Mouse (Mus musculus): ENCODE results near the gene Dusp19.

The Dusp19 gene

GRCm38 (mm10) chr2:80638364-80639241 is 21.8 kb downstream of the Dusp19 start:
- peak; percentile 87 for DNase-seq (ENCODE audit: low read depth, low spot score)

DNA sequence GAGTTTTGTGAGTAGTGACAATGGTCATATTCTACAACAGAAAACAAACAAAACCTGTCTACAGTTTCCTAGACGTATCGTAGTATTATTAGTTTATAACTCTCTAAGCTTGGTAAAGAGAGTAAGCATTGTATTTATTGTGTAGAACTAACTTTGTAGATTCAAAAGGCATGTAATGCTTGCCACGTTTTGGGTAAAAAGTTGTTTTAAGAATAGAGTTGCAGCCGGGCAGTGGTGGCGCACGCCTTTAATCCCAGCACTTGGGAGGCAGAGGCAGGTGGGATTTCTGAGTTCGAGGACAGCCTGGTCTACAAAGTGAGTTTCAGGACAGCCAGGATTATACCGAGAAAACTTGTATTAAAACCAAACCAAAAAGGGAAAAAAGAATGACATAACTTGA is 22.6 kb downstream of the Dusp19 start:
- DNase-seq (ENCODE audit: low read depth, low spot score) = no peak

- DNase-seq (ENCODE audit: low read depth, low spot score) = no peak
These were observed 23.0 kb downstream of the Dusp19 start for GRCm38 (mm10) chr2:80639864-80640263.

- no peak for DNase-seq (ENCODE audit: low read depth, low spot score)
These were observed 44.6 kb downstream of the Dusp19 start for GRCm38 (mm10) chr2:80661414-80661813.

DNA sequence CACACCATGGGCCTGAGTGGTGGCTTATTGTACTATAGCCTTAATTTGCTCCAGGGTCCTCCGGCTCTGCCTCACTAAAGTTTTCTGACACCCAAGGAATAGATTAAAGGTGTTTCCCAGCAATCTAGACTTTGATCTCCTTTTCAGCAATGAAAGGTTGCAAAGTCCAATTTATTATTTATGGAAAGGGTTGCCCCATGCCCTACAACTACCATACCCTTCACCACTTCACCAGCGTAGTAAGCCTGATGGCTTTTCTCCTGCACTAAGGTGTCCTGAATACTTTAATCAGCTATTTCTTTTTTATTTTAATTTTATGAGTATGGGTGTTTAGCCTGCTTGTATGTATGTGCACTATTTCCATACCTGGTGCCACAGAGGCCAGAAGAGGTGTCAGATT is 45.8 kb downstream of the Dusp19 start:
- no peak for DNase-seq (ENCODE audit: low read depth, low spot score)

DNA sequence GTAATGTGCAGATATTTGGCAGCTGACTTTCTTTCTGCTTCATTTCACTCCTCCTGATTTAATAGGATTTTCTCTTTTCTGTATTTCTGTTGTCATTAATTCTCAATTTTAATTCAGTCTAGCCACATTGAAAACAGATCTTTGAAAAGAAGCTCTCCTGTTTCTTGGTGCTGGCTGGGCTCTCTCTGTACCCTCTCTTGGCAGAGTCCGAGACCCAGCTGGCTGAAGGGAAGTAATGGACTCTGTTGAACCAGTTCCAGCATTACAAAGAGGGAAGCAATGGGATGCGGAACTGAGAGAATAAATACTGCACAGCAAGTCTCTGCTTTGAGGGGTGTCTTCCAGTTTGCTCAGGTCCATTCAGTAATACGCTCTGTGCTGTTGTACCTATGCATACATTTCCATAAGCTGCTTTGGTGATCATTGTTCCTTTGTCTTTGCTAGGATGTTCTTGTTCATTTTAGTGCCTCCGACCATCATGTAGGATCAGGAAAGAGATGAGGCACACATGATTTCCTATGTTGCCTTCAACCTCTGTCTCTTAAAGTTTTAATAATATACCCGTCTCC is 50.6 kb downstream of the Dusp19 start:
- DNase-seq (ENCODE audit: low read depth, low spot score) = no peak

GRCm38 (mm10) chr2:80669868-80670666 is 53.2 kb downstream of the Dusp19 start:
- DNase-seq (ENCODE audit: low read depth, low spot score) = no peak

- DNase-seq (ENCODE audit: low read depth, low spot score) = no peak
These were observed 62.0 kb downstream of the Dusp19 start for GRCm38 (mm10) chr2:80678803-80679202.

Measured in telencephalon, adult 2 months (tissue).